Mouse (Mus musculus) forebrain, embryonic 11.5 days (tissue): ENCODE measurements around the gene Psmc6. TPM values are rescaled to one million over a fixed set of nuclear protein-coding genes. Genes with fewer than 3 reads are reported as not detected.

ENCODE experiments used
- polyA plus RNA-seq: library from polyadenylated mRNA; unstranded; fragments of >200 nt; fragmentation: Nextera tagmentation; extraction: Ambion mirVana; gene quantifications from 2 replicates; pipeline ENCODE4 v1.2.1, GENCODE M21; 2014

Gene Psmc6
- polyA plus RNA-seq, 1 experiment from 2014 or later, result 250 TPM

Other genes starting within 250 kb of the Psmc6 start
- 10.5 and 11.5 TPM in 2 replicates for gene Gpr137c, start 110.1 kb upstream of the Psmc6 start, polyA plus RNA-seq
- gene Txndc16, start 109.5 kb upstream of the Psmc6 start, polyA plus RNA-seq, result 20.0 and 20.5 TPM in 2 replicates
- gene Ero1l, start 11.0 kb upstream of the Psmc6 start, polyA plus RNA-seq, result 30.4 and 36.6 TPM in 2 replicates
- gene Styx, start 21.3 kb downstream of the Psmc6 start, polyA plus RNA-seq, result 38.5 TPM in 2 replicates
- 33.7 and 33.8 TPM in 2 replicates for gene Gnpnat1, start 75.1 kb downstream of the Psmc6 start, polyA plus RNA-seq
- 61.9 and 68.5 TPM in 2 replicates for gene Fermt2, start 200.3 kb downstream of the Psmc6 start, polyA plus RNA-seq